Mouse (Mus musculus) cerebellum, adult 18-20 months (tissue): ENCODE data around the gene Golm1.
"Not testable (repeated sequence)": the region's sequence is repeated elsewhere in the genome, so short reads cannot be mapped to it uniquely, and the experiment has no call there.

ENCODE experiments used
- DNase-seq, 2 experiments: peaks; one replicate each; pipeline ENCODE4 v3.0.0; 2021

The Golm1 gene

DNA sequence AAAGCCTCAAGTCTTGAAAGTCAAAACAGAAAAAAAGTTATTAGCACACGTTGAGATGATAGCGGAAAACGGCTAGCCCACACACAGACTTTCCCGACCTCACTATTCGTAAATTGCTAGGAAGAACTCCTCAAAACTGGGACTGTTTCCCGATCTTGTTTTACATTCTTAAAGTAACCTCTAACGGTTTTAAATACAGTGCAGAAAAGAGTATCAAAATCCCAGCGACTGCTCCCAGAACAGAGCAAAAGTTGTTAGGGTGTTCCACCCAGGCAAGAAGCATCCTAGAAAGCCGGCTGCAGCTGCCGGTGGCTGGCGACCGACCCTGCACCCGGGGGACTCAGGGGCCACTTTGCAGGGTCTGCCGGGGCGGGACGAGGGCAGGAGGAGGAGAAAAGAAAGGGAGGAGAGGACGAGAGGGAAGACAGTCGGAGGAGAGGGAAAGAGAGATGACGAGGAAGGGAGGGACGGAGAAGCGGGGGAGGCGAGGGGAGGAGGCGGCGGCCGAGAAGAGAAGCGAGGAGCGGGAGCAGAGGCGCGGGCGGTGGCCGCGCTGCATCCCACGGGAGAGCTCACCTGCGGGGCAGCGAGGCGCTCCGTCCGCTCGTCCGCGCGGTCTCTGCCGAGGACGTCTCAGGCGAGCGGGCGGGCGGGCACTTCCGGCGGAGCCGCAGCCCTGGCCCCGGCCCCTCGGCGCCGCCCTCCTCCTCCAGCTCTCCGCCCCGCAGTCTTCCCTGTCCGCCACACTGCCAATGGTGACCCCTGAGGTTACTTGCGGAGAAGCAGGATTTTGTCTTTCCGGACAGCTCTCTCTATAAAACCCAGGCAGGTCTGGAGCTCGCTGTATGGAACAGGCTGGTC is at the start of gene Golm1:
Gene Golm1, minus strand, starts transcription at position 661 of the 861 bp plus-strand sequence.
- DNase-seq = peak; percentile 64 to 78

DNA sequence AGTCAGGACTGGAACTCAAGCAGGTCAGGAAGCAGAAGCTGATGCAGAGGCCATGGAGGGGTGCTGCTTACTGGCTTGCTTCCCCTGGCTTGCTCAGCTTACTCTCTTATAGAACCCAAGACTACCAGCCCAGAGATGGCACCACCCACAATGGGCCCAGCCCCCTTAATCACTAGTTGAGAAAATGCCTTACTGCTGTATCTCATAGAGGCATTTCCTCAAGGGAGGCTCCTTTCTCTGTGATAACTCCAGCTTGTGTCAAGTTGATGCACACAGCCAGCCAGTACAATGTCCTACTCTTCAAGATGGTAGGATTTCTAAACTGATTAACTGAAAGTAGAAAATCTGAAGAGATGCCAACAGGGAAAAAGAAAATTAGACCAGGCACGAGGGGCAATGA is 46.5 kb upstream of the Golm1 start:
- not testable (repeated sequence) for DNase-seq

DNA sequence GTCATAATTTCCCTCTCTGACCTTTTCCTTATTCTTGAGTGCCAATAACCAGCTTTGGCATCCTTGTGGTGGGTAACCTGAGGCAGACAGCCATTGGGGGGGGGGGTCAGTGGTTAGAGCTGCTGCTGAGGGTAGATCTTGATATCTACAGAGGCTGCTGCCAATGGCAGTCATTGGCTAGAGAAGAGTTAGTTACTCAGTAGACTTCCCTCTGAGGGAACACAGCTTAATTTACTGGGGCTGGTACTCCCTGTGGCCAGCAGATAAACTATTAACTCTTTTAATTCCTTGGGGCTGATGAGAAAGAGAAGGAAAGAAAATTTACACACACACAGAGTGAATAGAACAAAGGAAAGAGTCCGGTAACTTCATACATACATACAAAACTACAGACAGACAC is 43.9 kb upstream of the Golm1 start:
- no peak for DNase-seq

DNA sequence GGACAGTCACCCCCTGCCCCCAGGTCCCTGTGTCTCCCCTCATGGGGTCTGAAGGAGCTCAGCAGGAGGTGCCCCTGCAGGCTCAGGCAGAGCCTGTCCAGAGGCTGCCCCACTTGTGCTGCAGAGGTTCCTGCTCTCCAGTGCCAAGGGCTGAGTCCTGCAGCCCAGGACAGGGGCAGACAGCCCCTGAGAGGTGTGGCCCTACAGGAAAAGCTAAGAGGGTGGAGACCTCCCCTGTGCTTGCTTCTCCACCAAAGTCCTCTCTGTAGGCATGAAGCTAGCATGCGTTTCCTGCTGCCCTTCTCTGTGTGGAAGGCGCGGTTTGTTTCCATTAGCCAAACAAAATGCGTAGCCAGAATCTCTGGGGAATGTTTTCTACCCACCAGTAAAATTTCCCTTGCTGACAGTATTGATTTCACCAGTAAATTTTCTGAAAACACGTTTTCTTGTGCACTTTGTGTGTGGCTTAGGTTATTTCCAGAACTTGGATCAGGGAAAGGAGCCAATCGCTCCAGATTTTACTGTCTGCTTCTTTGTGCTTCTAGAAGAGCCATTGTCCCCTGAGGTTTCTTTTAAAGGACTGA is 43.3 kb upstream of the Golm1 start:
- DNase-seq = not testable (repeated sequence)

DNA sequence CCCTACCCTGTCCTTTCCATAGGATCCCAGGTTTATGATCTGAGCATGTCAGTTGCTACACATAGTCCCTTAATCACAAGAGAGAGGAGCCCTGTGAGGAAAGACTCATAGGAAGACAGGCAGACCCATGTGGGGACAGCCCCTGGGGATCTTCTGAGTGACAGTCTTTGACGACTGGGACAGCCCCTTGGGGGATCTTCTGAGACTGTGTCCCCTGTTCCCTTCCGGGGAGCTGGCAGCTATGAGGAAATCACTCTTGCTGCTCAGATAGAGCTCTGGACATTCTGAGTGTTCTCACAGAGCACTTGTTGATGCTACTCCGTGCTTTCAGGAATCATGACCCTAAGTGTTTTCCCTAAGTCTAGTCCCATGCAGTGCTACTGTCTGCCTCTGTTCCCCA is 38.1 kb upstream of the Golm1 start:
- DNase-seq = no peak

DNA sequence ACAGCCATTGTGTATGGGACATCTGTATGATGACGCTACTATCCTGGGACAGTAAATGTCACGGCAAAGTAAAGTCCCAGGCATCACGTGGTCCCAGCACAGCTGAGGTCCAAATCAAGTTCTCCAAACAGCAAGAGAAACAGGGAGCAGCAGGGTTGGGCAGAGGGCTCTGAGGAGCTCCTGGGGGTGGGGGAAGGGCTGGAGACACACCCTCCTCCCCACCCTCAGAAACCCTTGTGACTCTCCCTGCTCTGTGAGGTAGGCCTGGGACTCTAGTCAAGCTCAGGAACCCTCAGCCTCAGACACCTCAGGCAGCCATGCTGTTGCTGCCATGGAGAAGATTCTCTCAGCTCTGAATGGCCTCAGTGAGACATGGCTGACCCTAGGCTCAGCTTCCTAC is 36.4 kb upstream of the Golm1 start, which contains the start of gene Spata31d1b:
Gene Spata31d1b, plus strand, starts transcription at position 301 of the 400 bp plus-strand sequence.
- DNase-seq = not testable (repeated sequence)

DNA sequence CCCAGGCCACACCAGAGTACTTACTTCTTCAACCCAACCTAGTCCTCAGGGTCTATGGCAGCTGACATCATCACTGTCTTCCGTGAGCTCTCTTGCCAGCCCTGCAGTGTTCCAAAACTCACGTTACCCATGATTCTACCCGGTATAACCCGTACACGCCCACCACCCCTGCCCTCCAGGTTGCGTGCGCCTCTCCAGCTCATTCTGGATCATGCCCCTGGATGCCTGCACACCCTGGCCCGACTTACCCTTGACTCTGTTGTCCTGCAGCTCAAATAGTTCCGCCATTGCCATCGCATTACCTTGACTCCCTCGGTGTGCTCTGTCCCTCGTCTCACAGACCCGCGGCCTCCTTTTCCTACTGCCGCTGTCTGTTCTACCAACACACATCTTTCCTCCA is 34.6 kb upstream of the Golm1 start, which contains the start of gene Spata31d1a:
Gene Spata31d1a, minus strand, starts transcription at position 101 of the 400 bp plus-strand sequence.
- DNase-seq = no peak

DNA sequence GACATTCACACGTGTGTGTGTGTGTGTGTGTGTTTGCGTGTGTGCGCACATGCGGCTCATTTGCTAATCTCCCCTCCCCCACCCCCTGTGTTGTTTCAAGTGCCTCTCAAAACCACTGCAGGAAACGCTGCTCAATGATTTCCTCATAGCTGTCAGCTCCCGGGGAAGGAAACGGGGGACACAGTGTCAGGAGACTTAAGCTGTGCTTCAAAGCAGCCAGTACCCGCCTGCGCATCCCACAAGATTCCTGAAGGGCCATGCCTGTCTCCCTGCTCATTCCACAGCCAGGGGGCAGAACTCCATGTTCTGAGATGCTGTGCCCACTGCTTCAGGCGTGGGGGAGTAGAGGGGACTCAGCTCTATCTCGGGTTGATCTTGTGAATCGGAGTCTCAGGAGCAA is 29.0 kb upstream of the Golm1 start:
- no peak for DNase-seq

DNA sequence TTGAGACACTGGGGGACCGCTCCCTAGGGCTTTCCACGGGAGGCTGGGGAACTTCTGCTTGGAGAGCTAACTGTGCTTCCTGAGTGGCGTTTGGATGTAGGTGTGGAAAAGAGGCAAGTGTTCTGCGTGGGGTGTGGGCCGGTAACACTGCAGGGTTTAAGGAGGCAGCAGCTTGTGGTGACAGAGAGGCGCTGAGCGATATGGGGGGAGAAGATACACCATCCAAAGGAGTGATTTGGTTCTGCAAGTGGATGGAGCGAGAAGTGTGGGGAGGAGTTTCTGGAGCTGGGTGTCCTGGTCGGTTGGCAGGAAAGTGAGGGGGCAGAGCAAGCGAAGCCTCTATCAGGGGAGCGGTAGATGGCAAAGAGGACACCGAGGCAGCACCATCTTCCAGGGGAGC is 27.9 kb upstream of the Golm1 start:
- DNase-seq = no peak

DNA sequence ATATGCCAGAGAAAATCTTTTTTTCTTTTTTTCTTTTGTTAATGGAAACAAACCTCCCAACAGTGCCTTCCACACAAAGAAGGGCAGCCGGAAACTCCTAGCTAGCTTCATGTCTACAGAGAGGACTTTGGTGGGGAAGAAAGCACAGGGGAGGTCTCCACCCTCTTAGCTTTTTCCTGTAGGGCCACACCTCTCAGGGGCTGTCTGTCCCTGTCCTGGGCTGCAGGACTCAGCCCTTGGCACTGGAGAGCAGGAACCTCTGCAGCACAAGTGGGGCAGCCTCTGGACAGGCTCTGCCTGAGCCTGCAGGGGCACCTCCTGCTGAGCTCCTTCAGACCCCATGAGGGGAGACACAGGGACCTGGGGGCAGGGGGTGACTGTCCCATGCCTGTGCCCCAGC is 24.5 kb upstream of the Golm1 start:
- DNase-seq = not testable (repeated sequence)

DNA sequence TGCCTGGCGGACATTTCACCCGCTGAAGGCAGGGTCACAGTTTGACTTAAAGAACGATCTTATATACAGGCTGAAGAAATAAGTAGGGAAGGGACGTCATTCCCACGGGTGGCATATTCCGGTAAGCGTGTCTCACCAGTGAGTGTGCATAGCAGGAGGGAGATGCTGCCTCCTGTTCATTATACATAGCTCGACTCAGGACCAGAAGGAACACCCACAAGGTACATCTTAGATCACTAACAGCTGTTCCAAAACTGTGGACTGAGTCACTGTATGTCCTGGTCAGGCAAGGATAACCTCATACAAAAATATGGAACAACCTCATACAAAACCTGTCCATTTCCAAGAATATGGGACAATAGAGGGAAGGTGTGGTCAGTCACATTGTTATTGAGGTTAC is 23.5 kb upstream of the Golm1 start:
- no peak for DNase-seq

DNA sequence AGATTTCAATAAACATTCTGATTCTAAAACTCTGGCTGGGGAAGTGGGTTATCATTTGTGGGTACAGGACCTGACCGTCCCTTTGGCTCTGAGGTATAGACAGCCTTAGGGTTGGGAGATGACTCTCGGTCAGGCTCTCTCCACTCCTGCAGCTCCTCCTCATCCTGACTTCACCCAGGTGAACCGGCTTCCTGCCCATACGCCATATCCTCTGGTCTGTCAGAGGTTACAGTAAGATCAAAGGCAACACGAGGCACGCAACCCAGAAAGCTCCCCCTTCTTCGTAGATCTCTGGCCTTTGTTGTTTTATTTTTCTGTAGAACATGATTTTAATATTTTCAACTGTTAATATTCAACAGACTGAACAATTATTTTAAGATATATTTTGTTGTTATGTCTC is 20.2 kb upstream of the Golm1 start:
- DNase-seq = no peak

DNA sequence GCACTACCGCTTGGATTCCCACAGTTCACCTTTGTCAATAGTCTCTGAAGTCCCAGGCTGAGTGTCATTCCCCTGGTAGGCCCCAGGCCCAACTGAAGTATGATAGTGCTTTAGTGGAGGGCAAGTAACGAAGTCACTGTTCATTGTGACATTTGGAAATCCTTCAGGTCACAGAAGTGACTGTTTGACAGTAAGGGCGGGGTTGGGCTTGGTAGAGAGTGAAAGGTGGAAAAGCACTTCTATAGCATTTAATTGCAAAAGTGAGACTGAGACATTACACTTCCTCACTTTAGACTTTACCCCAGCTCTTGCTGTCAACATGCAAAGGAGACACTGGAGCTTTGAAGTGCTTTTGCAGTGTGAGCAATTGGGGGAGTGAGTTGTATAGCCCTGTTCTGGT is 18.4 kb upstream of the Golm1 start, which contains the start of gene 4921517D22Rik:
Gene 4921517D22Rik, minus strand, starts transcription at position 101 of the 400 bp plus-strand sequence.
- no peak for DNase-seq

DNA sequence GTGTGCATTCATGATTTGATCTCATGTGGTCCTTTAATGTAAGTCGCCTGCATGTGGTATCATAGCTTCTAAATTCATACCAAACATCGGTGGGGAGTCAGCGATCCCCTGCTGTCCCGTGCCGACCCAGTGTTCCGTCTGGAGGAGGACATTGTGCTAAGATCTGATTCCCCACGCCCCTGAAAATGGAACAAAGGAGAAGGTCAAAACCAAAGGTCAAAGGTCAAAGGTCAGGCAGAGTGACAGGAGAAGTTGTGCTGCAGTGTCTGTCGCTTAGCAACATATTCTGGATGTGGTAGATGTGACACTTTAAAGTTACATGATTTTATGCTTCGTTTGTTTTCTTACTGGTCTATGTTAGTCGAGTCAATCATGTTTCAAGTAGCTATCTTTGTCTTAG is 15.9 kb upstream of the Golm1 start:
- no peak for DNase-seq

DNA sequence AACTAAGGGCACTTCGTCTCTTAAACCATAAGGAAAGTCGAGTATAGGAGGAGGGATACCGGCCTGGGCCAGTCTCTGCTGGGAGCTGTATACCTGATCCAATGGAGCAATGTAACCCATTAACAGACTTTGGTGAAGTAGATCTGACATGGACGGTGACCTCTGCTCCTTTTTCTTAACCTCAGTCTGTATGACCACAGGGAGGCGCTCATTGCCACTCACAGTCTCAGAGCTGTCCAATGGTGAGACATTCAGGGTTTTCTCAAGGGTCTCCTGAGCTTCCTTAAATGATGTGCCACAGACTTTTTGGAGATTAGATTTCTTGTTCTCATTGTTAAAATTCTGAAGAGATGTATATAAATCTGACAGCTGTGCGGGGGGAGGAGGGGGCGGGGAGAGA is 15.0 kb upstream of the Golm1 start:
- no peak for DNase-seq

DNA sequence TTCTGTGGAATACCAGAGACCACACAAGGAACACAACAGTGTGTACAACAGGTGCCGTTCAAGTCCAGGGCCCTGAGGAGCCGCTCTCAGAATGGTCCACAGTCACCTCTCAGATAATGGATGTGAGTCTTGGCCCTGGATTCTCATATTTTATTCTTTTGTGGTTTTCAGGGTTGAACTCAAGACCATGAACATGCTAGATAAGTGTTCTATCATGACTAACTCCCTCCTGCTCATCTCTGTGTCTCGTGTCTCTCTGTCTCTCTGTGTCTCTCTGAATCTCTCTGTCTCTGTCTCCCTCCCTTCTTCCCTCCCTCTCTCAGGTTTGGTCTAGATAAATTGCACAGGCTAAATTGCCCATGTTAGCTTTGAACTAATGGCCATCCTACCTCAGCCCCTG is 14.2 kb upstream of the Golm1 start:
- no peak for DNase-seq

DNA sequence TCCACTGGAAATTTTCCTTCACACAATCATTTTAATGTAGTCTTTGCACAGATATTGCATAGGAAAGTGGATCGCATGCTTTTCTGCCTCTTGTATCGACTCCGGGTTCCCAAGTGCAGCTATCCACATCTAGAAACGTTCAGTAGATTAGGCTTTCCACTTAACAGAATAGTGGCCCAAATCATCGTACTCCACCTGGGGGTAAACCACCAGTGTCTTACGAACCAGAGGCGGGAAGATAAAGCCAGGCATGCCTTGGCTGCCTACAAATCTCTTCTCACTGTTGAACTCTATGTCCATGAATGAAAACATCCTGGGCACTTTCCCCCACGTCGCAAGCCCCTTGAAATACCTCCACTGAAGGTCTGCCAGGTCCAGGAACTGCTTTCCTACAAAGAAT is 13.7 kb upstream of the Golm1 start:
- no peak for DNase-seq

DNA sequence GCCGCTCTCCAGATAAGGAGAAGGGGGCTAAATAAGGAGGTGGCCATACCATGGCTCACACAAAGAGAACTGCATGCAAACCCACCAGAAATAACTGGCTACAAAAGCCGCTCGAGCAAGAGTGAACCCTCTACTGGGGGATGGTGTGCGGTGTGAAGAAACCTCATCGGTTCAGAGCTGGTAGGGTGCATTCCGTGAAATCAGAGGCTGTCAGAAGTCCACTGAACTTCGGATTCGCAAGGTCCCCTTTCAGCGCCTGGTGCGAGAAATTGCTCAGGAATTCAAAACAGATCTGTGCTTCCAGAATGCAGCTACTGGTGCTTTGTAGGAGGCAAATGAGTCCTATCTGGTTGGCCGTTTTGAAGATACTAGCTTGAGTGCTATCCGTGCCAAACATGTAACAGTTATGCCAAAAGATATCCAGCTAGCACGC is 12.7 kb upstream of the Golm1 start:
- peak; percentile 50 to 57 for DNase-seq

DNA sequence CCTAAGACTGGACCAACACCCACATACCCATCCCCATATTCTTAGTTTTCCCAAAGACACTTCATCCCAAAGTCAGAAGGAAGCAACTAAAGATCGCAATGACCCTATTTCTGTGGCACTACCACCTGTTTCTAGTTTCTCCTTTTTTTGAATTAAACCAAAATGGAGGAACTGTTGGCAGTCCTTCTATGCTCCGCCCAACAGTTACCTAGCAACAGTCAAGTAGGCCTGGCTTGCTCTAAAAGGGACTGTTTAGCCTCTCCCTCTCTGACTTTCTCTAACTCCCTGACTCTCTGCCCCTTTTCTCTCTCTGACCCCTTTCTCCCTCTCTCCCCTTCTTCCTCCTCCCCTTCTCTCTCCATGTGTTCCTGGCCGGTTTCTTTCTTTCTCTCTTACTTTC is 9.6 kb upstream of the Golm1 start:
- DNase-seq = no peak

DNA sequence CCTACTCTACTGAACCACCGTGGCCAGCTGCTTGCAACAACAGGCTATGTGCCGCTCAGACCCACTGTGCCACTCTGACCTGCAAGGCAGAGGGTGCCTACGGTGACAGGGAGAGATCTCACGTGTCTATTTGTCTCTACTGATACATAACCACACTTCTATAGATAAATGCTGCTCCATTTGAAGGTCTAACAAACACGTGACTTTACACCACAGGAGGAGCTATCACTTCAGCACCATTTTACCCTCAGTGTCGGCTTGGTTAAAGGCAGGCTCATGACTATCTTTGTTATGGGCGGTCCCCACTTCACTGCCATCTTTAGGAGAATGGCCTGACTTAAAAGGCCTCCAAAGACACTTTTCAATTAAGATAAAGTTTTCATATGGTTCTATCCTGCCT is 7.0 kb upstream of the Golm1 start:
- DNase-seq = no peak

DNA sequence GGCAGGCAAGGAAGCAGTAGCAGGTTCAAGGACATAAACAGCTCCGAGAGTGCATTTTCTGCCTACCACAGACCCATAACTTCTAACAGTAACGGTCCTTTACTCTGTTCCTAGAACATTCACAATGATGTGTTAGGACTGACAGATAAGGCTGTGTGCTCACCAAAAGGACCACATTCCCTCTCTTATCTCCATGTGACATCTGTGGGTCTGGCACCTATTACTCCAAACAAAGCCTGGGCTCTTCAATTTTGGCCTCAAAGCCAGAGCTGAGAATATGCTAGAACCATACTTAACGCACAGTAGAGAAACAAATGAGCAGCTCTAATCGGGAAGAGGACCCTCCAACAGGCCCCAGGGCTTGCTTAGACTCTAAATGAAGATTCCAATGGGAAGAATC is 4.3 kb upstream of the Golm1 start:
- DNase-seq = no peak

DNA sequence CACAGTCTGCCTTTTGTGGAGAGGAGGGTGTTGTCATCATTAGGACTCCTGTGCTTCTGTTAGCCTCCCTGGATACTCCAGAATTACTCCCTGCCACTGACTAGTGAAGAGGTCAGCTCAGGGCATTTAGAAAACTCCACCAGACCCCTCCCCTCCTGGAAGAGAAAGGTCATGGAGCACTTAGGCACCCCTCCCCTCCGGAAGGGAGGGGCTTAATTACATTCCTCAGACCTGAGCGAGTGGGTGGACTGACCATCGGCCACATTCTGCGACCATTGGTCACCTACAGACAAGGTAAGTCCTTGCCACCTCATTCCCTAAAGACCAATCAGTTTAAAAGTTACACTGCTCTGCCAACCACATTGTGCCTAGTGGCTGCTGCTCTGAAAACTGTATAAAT is 3.7 kb upstream of the Golm1 start:
- no peak for DNase-seq

DNA sequence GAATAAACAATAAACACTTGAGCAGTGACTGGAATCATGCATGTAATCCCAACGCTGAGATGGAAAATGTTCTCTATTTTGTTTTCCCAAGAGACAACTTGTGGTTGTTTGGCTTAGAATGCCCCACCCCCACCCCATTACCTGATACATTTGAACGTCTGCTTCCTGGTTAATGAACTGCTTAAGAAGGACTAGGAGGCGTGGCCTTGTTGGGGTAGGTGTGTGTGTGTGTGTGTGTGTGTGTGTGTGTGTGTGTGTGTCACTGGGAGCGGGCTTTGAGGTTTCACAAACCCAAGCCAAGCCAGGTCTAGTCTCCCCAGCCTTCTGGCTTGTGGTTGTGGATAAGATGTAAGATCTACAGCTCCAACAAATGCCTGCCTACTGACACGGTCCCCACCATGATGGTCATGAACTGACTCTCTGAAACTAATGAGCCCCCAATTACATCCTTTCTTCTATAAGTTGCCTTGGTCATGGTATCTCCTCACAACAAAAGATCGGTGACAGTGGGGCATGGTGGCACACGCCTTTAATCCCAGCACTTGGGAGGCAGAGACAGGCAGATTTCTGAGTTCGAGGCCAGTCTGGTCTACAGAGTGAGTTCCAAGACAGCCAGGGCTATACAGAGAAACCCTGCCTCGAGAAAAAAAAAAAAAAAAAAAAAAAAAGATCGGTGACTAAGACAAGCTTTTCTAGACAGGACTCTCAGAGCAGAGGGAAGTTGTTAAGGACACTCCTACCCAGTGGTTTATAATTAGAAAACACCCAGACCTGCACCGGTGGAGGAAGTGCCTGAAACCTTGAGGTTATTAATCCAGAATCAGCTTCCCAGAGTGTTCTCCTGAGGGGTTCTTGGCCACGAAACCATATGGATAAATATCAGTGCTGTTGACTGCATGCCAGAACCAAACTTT is 962 bp upstream of the Golm1 start:
- no peak for DNase-seq
